Mouse (Mus musculus) B cell, adult 2 months (primary cell): ENCODE data around the gene Stab1.

Experiments used
- DNase-seq, 2 experiments: peaks; one replicate each; pipeline ENCODE4 v3.0.0; 2022

Stab1 gene

DNA sequence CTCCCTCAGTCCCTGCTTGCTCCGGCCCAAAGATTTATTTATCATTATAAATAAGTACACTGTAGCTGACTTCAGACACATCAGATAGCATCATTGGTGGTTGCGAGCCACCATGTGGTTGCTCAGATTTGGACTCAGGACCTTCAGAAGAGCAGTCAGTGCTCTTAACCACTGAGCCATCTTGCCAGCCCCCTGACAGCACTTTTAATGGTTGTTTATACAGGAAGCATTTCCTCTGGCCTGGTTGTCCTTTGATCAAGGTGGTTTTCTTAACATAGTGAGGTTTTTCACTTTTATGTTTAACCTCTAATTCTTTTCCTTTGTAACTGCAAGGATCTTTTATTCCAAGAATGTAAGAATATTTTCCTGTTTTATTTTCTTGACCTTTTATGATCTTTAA, 26.0 kb upstream of the Stab1 start:
- DNase-seq = no peak

- no peak for DNase-seq
Measured at GRCm38 (mm10) chr14:31193791-31194190, 25.4 kb upstream of the Stab1 start.

- DNase-seq = no peak
Measured at GRCm38 (mm10) chr14:31191936-31192335, 23.5 kb upstream of the Stab1 start.

DNA sequence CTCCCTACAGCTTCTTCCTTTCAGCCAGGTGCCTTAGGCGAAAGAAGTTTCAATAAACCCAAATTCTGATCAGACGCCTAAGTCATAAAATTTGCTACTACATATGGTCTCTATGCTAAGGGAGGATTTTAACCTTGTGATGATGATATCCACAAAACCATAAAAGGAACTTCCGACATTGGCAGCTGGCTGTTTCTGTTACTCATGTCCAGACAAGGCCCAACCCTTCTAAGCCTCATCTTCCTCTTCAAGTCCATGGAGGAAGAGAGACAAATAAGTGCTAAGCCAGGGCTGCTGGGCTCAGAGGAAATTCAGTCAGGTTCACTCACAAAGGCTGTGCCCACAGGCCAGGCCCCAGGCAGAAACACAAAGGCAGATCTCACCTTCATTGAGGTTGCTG, 20.9 kb upstream of the Stab1 start:
- DNase-seq = no peak

- no peak for DNase-seq
Measured at GRCm38 (mm10) chr14:31188771-31189181, 20.3 kb upstream of the Stab1 start.

DNA sequence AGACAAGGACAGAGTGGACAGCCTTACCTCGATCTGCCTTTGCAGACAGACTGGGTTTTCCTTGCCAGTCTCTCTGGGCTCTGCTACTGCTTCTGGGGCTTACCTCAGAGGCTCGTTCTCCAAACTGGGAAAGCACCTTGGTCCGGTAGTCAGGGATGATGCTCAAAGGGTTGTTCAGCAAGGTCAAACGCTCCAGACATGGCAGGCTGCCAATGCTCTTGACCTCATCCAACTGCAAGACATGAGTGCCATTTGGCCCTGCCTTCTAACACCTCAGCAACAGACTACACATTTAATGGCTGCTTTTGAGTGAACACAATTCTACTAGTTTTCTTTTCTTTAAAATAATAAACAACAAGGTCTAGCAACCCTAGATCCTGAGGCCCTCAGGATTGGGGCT, 18.2 kb upstream of the Stab1 start:
- no peak for DNase-seq

DNA sequence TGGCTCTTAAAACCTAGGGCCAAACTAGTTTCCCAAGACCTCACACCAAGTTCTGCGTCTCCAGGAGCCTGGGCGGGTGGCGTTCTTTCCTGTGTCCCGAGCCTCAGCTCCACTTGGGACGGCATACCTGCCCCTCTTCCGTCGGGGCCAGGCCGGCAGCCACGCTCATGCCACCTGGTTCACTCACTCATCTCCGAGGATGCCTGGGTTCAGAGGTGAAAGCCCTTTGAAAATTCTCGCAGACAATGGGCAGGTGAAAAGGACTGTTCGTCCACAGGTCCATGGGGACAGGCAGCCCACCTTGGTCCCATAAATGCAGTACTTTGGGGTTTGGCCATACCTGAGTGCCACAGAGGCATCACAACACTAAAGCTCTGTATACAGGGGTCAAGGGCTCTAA, 15.8 kb upstream of the Stab1 start:
- DNase-seq = no peak

GRCm38 (mm10) chr14:31183541-31183940, 15.1 kb upstream of the Stab1 start:
- no peak for DNase-seq

- no peak for DNase-seq
Measured at GRCm38 (mm10) chr14:31182786-31183290, 14.4 kb upstream of the Stab1 start.

- DNase-seq = no peak
Measured at GRCm38 (mm10) chr14:31181512-31181911, 13.1 kb upstream of the Stab1 start.

DNA sequence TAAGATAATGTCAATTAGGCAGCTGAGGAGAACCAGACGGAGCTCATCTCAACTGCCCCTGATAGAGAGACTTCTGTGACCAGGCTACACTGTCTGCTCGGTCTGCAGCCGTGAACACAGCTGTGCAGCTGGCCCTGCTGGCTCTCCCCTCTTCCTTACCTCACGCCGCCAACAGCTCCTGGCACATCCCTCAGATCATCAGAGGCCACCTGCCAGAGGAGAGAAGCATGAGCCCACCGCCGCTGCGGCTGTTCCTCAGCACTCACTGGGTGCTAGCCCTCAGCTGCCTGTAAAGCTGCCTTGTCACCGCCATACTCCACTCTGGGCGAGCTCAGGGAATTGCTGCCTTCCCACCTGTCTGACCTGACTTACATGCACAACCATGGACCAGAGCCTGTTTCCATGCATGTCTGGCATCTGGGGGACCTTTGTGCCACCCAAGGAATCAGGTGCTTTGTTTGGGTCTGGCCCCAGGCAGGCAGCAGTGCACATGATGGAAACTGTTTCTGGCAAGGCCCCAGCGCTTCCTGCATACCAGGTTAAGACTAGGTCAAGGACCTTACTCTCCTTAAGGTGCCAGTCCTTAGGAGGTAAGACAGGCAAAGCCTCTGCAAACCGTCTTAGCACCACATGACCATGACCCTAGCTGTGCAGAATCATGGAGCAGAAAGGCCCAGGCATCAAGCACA, 11.4 kb upstream of the Stab1 start:
- no peak for DNase-seq

DNA sequence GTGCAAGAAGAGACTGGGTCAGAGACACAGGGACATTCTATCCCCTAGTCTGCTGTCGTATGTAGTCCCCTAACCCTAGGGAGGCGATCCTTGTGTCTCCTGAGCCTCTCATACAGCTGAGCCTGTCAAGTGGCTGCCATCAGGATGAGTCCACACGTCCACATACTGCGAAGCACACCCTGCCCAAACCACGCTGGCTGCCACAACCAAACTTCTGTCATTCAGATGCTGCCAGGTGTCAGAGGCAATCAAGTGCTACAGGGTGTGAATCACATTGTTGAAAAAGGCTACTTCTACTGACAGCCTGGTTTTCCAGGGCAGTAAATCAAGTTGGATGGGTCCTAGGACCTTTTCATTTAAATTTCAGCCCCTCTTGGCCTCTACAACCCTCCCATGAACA, 9.3 kb upstream of the Stab1 start:
- no peak for DNase-seq

- no peak for DNase-seq
Measured at GRCm38 (mm10) chr14:31177287-31177686, 8.8 kb upstream of the Stab1 start.

- no peak for DNase-seq
Measured at GRCm38 (mm10) chr14:31173537-31173936, 5.1 kb upstream of the Stab1 start.

DNA sequence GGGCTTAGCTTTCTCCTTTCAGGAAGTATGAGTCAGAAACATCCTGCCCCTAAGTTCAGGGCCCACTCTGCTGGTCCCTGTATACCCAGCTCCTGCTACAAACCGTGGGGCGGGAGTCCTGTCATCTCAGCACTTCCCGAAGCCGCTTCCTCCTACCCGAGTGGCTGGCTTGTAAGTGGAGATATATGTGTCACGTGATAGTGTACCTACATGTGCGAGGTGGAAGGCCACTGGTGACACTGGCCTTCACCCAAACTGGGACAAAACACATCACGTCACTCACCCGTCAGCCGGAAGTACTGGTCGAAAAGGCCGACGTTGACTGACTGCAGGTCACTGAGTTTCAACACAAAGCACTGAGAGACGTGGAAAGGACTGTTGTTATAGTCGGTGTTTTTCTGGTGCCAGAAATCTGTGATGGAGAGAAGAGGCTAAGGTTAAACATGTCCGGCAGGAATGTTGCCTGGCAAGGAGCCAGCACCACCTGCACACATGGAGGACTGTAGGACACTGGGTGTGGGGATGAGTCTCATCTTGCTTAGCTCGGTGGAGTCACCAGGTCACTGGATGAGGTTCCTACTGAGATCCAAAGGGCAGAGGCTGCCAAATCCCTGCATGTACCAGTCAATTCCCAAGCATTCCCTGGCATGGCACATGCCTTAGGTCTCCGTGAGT, 4.5 kb upstream of the Stab1 start:
- no peak for DNase-seq

- no peak for DNase-seq
Measured at GRCm38 (mm10) chr14:31171821-31172220, 3.4 kb upstream of the Stab1 start.

- no peak for DNase-seq
Measured at GRCm38 (mm10) chr14:31171386-31171785, 2.9 kb upstream of the Stab1 start.

DNA sequence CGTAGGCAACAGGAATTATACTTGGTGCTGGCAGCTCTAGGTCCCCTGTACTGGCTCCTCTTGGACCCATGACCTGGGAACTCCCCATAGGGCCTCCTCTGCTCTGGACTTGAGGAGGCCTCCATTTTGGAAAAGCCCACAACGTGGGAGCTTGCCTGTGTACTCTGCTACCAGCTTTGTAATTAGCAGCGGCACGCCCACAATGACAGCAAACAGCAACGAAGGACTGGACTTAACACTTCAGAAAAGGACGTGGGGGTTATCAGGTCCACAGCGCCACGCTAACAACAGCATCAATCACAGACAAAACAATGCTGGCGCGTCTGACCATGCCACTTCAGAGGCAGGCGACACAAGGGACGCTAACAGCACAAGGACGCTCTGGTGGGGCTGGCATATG, 2.5 kb upstream of the Stab1 start:
- no peak for DNase-seq

- peak; percentile 14 to 19 for DNase-seq
Measured at GRCm38 (mm10) chr14:31169508-31169907, 1.1 kb upstream of the Stab1 start.

DNA sequence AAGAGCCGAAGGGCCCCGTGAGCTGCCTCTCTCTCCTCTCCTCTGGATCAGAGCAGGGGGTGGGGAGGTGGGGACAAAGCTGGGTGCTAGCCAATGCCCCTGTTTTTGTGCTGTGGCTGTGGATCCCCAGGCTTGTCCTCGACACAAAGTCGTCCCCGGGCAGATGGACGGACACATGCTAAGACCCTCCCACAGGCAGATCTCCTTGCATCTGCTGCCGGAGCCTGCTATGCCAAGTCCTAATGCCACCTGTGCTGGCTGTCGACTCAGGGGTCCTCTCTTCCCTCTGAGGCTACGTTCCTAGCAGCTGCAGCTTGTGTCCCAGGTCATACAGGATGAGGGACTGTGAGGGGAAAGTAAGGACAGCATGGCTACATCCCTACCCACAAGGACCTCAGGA, 1.6 kb downstream of the Stab1 start:
- no peak for DNase-seq

GRCm38 (mm10) chr14:31165991-31166630, 2.3 kb downstream of the Stab1 start:
- DNase-seq = no peak

- no peak for DNase-seq
Measured at GRCm38 (mm10) chr14:31165458-31165857, 3.0 kb downstream of the Stab1 start.

DNA sequence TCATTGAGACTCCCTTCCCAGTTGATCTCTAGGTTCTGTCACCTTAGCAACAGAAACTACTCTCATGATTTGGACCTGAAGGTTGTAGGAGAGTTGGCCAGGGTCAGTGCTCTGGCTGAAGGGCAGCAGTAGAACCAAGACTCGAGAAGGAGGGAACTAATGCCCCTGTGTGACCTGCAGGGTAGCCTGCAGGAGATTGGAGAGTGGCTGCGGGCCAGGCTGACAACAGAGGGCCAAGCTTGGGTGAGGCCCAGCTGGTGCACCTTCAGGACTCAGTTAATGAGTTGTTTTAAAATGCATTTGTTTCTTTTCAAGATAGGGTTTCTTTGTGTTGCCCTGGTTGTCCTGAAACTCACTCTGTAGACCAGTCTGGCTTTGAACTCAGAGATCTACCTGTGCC, 3.4 kb downstream of the Stab1 start:
- DNase-seq = no peak

DNA sequence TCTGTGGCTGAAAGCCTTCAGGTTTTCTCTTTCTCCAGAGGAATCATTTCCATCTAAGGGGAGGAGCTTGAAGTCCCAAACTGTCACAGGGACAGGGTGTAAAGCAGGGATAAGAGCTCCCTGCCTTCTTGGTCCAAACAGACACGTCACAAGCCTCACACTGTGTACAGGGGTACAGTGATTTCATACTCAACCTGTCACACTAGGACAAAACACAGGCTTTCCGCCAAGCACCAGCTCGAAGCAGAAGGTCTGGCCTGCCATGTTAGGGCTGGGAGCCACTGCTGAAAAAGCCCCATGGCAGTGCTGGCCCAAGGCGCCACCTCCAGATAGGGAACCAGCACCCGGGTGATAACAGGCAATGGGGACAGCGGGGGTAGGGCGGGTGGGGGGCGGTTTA, 4.4 kb downstream of the Stab1 start:
- DNase-seq = no peak
